Mouse (Mus musculus) kidney, adult 2 months (tissue): ENCODE measurements around the gene Dock4. TPM values are rescaled to one million over a fixed set of nuclear protein-coding genes. Genes with fewer than 3 reads are reported as not detected.

Experiments
- DNase-seq: peaks from one replicate; pipeline ENCODE4 v3.0.0; 2021
- H3K27ac ChIP-seq: fragments of 200-500 bp; 2 replicates; pipeline ENCODE4 v1.5.1; 2012; ENCODE audit warnings: low read depth, low read length, control low read depth, inconsistent platforms; ENCODE audit not compliant: insufficient read depth
- H3K27me3 ChIP-seq: fragments of 200-500 bp; replicated peaks from 2 replicates; pipeline ENCODE4 v1.6.1; 2012; ENCODE audit warnings: mild to moderate bottlenecking, moderate library complexity, low read length, inconsistent platforms; ENCODE audit not compliant: control insufficient read depth, insufficient read depth
- H3K36me3 ChIP-seq: fragments of 200-500 bp; 2 replicates; pipeline ENCODE4 v1.6.1; 2012; ENCODE audit warnings: mild to moderate bottlenecking, moderate library complexity, low read length, inconsistent platforms; ENCODE audit not compliant: control insufficient read depth, insufficient read depth
- H3K4me1 ChIP-seq: fragments of 200-500 bp; 2 replicates; pipeline ENCODE4 v1.6.1; 2011; ENCODE audit warnings: low read length; ENCODE audit not compliant: control insufficient read depth, insufficient read depth
- H3K4me3 ChIP-seq: fragments of 200-500 bp; 2 replicates; pipeline ENCODE4 v1.5.1; 2011; ENCODE audit warnings: mild to moderate bottlenecking, low read depth, low read length, control low read depth; ENCODE audit not compliant: insufficient read depth
- CTCF ChIP-seq: fragments of 200-500 bp; conservative IDR thresholded peaks from 2 replicates; pipeline ENCODE4 v1.5.1; 2011; ENCODE audit warnings: low read depth, mild to moderate bottlenecking, control low read depth, low read length, moderate library complexity, mixed read lengths; ENCODE audit not compliant: insufficient read depth, insufficient read length
- POLR2A ChIP-seq: fragments of 200-500 bp; IDR thresholded peaks from one replicate; pipeline ENCODE4 v1.6.1; 2011; ENCODE audit warnings: low read depth, low read length, control low read depth
- WGBS: fragments of 180-500 bp; shearing (Covaris S2); methylation state at CpG from one replicate; pipeline ENCODE4 v1.1.7; 2018; 5-methylcytosine and 5-hydroxymethylcytosine counted together
- polyA plus RNA-seq: library from polyadenylated mRNA; depleted of rRNA; stranded (reverse); fragments of >200 nt; gene quantifications from 2 replicates; pipeline ENCODE4 v1.2.3, GENCODE M21; 2012

Gene Dock4
- polyA plus RNA-seq, 1 experiment, result 4.1 TPM

DNA sequence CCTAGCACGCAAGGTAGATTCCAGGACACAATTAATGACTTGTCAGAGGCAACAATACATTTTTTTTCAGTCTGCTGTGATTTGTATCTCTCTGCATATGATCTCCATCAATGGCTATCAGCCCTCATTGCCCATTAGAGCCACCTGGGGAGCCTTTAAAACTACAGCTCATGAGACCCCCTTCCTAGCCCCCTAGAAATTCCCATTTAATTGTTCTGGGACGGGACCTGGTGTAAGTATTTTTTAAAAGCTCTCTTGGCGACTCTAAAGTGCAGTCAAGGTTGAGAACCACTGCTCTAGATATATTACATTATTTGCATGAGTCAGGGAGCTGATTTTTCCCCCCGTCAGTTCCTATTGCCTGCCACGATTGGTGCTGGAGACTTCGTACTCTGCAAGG lies 200.1 kb downstream of the Dock4 start:
- no peak overlapping the region for H3K27ac ChIP-seq
- 88% methylated on average over 6 of the region's 6 CpGs for WGBS
- H3K4me1 ChIP-seq, result no peaks in the 10 kb centered on the region
- no peak for DNase-seq
- no peaks in the 10 kb centered on the region for H3K27me3 ChIP-seq
- H3K4me3 ChIP-seq, result no peak overlapping the region
- no peaks in the 10 kb centered on the region; the same call in 1 of the 2 replicates for H3K36me3 ChIP-seq
- no peak for TF ChIP-seq POLR2A
- TF ChIP-seq CTCF, result no peak

DNA sequence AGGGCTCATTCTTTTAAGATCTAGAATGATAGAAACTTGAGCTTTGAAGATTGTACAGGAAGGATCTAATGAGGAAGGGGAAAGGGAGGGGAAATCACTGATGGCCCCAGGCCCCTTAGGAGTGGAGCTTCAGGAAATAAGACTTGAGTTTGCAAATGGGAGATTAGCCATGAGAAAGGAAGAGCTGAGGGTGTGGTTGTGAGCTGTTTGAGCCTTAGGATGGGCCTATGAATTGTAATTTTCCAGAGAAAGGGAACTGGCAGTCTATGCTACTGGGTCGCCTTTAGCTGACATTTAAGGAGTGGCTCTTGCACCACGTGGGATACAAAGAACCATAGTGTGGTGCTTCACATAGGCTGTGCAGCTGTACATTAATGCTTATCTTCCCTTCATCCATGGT lies 208.6 kb downstream of the Dock4 start:
- peak; percentile 28 for DNase-seq
- 78% methylated on average over 2 of the region's 2 CpGs for WGBS
- H3K4me1 ChIP-seq, result peaks cover 3% of the 10 kb centered on the region; the same call in 1 of the 2 replicates
- H3K4me3 ChIP-seq, result no peak overlapping the region
- H3K27ac ChIP-seq, result no peak overlapping the region
- TF ChIP-seq POLR2A (no peak), CTCF (no peak)
- no peaks in the 10 kb centered on the region; the same call in 1 of the 2 replicates for H3K36me3 ChIP-seq
- H3K27me3 ChIP-seq, result no peaks in the 10 kb centered on the region

GRCm38 (mm10) chr12:40655861-40656260 lies 210.1 kb downstream of the Dock4 start:
- peaks cover 3% of the 10 kb centered on the region; the same call in 1 of the 2 replicates for H3K4me1 ChIP-seq
- H3K36me3 ChIP-seq, result no peaks in the 10 kb centered on the region
- WGBS, result 90% methylated on average over 2 of the region's 2 CpGs
- H3K27me3 ChIP-seq, result no peaks in the 10 kb centered on the region
- no peak for TF ChIP-seq CTCF
- TF ChIP-seq POLR2A, result no peak
- H3K27ac ChIP-seq, result no peak overlapping the region
- no peak overlapping the region for H3K4me3 ChIP-seq
- DNase-seq, result no peak

DNA sequence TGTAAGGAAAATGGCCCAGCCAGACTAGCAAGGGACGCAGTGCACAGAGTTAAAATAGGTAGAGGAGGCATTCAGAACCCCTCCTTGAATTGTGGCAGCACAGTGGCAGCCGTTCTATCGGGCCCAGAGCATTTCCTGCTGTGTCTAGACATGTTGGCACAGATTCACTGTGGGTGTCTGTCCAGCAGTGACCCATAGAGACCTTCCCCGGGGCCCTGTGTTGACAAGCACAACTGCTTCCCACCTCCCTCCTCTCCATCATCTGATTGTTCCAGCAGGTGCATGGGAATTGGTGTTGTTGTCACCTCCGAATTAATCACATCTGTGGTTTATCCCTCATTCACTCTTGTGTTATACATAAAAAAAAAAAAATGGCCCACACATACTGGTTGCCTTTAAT lies 210.7 kb downstream of the Dock4 start:
- no peak overlapping the region for H3K27ac ChIP-seq
- H3K4me3 ChIP-seq, result no peak overlapping the region
- H3K36me3 ChIP-seq, result no peaks in the 10 kb centered on the region
- peak; percentile 31 for DNase-seq
- 37% methylated on average over 5 of the region's 5 CpGs for WGBS
- peaks cover 3% of the 10 kb centered on the region; the same call in 1 of the 2 replicates for H3K4me1 ChIP-seq
- H3K27me3 ChIP-seq, result no peaks in the 10 kb centered on the region
- TF ChIP-seq CTCF (no peak), POLR2A (no peak)

- H3K36me3 ChIP-seq, result no peaks in the 10 kb centered on the region
- no peak overlapping the region for H3K4me3 ChIP-seq
- no peaks in the 10 kb centered on the region for H3K27me3 ChIP-seq
- 82% methylated on average over 4 of the region's 4 CpGs for WGBS
- DNase-seq, result no peak
- TF ChIP-seq CTCF (no peak), POLR2A (no peak)
- H3K27ac ChIP-seq, result no peak overlapping the region
- peaks cover 3% of the 10 kb centered on the region; the same call in 1 of the 2 replicates for H3K4me1 ChIP-seq
Observed at GRCm38 (mm10) chr12:40657229-40657885, 211.6 kb downstream of the Dock4 start.

DNA sequence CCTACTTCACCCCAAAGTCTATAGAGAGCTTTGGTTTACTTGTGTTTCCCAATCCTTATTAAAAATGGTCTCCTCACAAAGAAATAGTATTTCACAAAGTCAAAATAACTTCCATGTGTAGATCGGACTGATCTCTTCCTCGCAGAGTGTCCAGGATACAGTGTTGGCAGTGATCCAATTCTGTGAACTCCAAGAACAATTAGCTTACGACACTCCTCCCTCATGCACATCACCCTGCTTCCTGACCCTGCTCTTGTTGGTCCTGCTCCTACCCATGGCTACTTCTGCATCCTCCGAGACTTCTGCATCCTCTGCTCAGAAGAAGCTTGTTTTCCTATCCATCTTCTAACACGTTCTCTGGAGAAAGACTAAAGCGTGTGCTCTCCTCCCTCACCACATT lies 213.9 kb downstream of the Dock4 start:
- peak; percentile 57 for DNase-seq
- TF ChIP-seq POLR2A (no peak), CTCF (no peak)
- Histone ChIP-seq H3K36me3 (no peaks in the 10 kb centered on the region), H3K4me1 (0 out of 2 replicates have a peak, but pooled peaks cover 3% of the 10 kb centered on the region), H3K27me3 (no peaks in the 10 kb centered on the region), H3K4me3 (no peak overlapping the region), H3K27ac (no peak overlapping the region)
- WGBS, result 57% methylated on average over 6 of the region's 6 CpGs

DNA sequence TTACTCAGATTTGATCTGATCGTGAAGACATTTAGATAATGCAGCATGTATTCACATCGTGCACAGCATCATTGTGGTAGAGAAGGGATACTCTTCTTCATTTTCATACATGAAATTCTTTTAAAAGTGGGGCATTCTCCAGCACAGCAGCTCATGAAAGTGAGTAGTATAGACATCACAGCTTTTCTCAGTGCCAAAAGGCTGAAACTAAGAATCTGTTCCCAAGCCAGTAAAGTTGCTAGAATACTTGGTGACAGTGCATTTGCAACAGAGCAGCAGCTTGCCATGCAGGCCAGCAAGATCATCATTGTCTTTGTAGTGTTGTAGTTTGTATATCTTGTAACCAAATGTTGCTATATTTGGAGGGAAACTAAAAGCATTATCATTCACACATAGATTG lies 223.7 kb downstream of the Dock4 start:
- TF ChIP-seq CTCF (no peak), POLR2A (no peak)
- 95% methylated on average over 2 of the region's 2 CpGs for WGBS
- Histone ChIP-seq H3K27me3 (no peaks in the 10 kb centered on the region), H3K36me3 (no peaks in the 10 kb centered on the region), H3K27ac (no peak overlapping the region), H3K4me3 (no peak overlapping the region), H3K4me1 (no peaks in the 10 kb centered on the region)
- DNase-seq, result no peak
